Mouse (Mus musculus): ENCODE measurements around the gene Ttc17.

GRCm38 (mm10) chr2:94275658-94276057 lies 130.8 kb downstream of the Ttc17 start:
- TF ChIP-seq CTCF (IDR thresholded peaks at IDR 0.05; ENCODE audit: low read depth, low read length) (no peak), POLR2A (IDR thresholded peaks at IDR 0.05; ENCODE audit: extremely low read depth, insufficient read depth, low read length) (no peak)
